Mouse (Mus musculus): ENCODE measurements at regions not wholly inside any gene's neighbourhood (a gene's known extent, or its start where the extent isn't known, plus 50 kb on each side); places are given as distances from the start of the nearest gene placed in this dataset.

- Histone ChIP-seq H3K9ac (ENCODE audit: low read length) (no peak overlapping the region), H3K27ac (ENCODE audit: low read length) (no peak overlapping the region), H3K4me1 (ENCODE audit: control insufficient read depth, insufficient read depth, low read length) (0 out of 2 replicates have a peak, but pooled peaks cover 2% of the 10 kb centered on the region), H3K9me3 (replicated peaks; ENCODE audit: control insufficient read depth, low read length) (no peaks in the 10 kb centered on the region), H3K27me3 (ENCODE audit: control insufficient read depth, insufficient read depth, low read length) (no peaks in the 10 kb centered on the region), H3K4me3 (ENCODE audit: low read length) (no peak overlapping the region), H3K36me3 (ENCODE audit: control insufficient read depth, insufficient read depth) (no peaks in the 10 kb centered on the region), H3K4me2 (ENCODE audit: low read depth, low read length) (no peak overlapping the region)
- no peak for ATAC-seq (replicated peaks; ENCODE audit: extremely low read depth, insufficient read depth, low FRiP score)
- 65% methylated on average over 5 of the region's 5 CpGs for WGBS
Measured at GRCm38 (mm10) chr11:86431550-86431949, 52.9 kb upstream of the Rnft1 start.

- no peaks in the 10 kb centered on the region for H3K9me3 ChIP-seq (replicated peaks; ENCODE audit: control insufficient read depth, low read length)
- no peak overlapping the region for H3K4me2 ChIP-seq (ENCODE audit: low read depth, low read length)
- no peak overlapping the region for H3K27ac ChIP-seq (ENCODE audit: low read length)
- H3K4me1 ChIP-seq (ENCODE audit: control insufficient read depth, insufficient read depth, low read length), result no peaks in the 10 kb centered on the region
- no peaks in the 10 kb centered on the region for H3K36me3 ChIP-seq (ENCODE audit: control insufficient read depth, insufficient read depth)
- H3K27me3 ChIP-seq (ENCODE audit: control insufficient read depth, insufficient read depth, low read length), result no peaks in the 10 kb centered on the region
- ATAC-seq (replicated peaks; ENCODE audit: extremely low read depth, insufficient read depth, low FRiP score), result no peak
- H3K9ac ChIP-seq (ENCODE audit: low read length), result no peak overlapping the region
- 81% methylated on average over 8 of the region's 8 CpGs for WGBS
- no peak overlapping the region for H3K4me3 ChIP-seq (ENCODE audit: low read length)
Measured at GRCm38 (mm10) chr11:86434106-86434505, 50.4 kb upstream of the Rnft1 start.
